Mouse (Mus musculus): ENCODE measurements around the gene Htr6.
A peak's percentile ranks its signal among the peaks of the same experiment; 100 is the strongest.

The Htr6 gene

DNA sequence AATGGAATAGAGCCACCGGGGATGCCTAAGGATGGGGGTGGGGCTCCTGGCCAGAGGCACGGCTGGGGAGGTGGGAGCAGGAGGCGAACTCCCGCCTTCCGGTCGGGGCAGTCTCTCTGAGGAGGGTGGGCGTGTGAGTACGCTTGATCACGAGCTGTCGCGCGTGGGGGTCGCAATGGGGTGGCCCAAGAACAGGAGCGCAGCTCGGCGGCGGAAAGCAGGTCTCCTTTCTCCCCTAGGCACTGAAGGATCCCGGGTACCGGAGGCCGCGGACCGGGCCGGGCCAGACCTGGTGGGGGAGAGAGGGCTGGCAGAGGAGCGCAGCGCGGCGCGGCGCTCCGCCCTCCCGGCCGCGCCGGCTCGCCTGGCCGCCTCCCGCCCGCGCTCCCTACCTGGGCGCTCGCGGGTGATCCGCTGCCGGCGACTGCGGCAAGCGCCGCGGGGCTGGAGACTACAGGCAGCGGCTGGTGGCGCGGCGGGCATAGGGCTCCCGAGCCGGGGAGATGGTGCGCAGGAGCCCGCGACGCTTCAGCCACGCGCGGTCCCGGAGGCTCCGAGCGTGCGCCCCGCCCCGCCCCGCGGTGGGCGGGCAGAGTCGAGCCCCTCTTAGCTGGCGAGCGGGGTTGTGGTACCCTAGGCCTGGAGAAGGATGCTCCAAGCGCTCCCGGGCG, at the start of gene Htr6:
Htr6 (minus strand) TSS at position 530 of the 671 bp plus-strand sequence.
- DNase-seq, result peak in 1 of 2 experiments; percentile 31

DNA sequence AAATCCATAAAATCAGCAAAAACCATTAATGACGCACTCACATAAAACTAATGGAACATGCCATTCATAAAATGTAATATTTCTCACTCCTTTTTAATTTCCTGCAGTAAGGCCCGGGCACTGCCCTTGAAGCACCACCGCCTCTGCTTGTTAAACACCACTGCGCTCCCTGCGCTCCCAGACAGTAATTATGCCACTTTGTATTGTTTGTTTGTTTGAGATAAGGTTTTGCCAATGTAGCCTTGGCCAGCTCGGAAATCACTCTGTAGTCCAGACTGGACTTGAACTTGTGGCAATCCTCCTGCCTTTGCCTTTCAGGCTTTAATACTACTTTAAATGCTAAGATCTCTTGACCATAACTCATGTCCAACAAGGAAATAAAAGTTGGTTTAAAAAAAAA, 49.6 kb upstream of the Htr6 start:
- DNase-seq, result no peak

DNA sequence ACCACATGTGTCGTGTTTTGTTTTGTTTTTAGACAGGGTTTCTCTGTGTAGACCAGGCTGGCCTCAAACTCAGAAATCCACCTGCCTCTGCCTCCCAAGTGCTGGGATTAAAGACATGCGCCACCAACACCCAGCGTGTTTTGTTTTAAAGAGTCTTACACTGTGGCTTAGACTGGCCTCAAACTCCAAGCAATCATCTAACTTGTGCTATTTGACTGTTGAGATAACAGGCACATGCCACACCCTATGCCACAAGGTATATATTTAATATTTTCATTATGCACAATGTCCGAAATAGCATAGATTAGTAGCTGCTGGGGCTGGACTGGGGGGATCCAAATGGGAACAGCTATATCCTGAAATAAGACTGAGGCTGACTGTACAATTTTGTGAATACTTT, 47.2 kb upstream of the Htr6 start:
- DNase-seq, result no peak

DNA sequence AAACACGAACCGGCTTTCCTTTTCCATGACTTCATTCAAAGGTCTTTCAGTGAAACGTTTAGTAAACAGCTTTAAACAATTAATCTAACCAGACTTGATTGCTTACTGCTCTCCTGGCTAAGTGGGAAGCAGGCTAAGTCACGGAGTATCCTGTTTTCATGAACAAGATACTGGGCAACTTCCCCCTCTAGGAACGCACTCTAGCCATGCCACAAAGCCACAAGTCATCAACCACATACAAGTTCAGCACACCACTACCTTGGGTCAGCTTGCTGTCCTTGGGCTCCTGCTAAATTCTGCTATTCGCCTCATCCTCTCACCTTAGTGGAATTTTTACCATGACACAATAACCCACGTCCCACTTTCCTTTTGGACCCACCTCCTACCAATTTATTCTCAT, 45.6 kb upstream of the Htr6 start:
- DNase-seq, result no peak

DNA sequence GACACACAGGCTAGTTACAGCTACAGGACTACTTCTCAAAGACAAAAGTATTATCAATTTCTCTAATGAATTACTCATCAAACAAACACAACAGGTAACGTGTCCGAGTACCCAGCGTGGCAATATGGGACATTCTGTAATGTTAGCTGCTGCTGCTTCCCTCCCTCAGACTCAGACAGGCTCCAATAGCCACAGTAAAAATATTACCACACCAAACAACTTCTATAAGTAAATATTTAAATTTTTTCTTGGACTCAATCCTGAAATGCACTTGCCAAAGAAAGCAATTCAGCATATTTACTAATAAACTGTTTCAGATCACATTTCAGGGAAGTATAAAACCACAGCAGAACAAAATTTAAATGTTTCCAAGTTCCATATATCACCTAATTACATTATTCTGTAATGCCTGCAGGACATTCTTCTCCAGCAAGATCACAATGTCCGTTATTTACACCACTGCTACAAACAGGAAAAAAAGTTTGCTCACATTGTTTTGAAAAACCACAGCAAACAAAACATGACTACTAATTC, 45.0 kb upstream of the Htr6 start:
- no peak for DNase-seq

DNA sequence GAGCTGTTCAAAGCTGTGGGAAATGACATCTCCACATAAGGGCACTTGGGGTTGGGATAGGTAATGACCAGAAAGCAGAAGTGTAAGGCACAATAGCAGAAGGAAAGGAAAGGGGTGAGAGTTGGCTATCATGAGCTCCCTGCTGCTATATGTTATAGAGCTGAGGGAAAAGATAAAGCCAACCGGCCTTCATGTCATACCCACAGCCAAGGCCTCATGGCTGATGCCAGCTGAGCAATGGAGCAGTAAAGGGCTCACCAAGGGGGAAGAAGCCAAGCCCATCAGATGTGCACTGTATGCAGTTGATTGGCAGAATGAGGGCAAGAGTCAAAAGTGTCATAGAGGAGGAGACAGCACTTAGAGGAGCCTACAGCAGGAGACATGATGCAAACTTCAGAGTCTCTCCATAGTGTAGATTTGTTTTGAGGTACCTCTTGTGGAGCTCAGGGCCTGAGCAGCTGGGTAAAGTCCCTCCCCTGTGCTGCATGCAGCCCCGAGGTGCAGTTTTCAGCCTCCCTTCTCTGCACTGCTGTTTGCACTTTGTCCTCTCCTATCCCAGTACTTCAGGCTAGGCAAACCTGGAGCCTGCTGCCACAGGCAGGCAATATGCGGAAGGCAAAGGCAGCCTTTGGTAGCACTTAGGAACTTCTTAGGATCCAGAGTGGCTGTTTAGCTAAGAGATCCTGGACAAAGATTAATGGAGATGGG, 41.1 kb upstream of the Htr6 start:
- DNase-seq, result no peak

DNA sequence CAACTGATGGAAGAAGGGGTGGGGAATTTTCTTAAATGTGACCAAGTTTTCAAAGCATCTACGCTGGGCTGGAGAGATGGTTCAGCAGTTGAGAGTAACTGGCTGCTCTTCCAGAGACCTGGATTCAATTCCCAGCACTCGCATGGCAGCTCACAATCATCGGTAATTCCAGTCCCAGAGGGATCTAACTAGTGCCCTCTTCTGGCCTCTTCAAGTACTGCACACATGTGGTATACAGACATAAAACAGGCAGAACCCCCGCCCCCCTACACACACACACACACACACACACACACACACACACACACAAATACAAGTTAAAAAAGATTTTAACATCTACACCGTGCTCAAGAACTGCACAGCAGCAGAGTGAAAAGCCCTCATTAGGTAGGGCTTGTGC, 40.4 kb upstream of the Htr6 start:
- no peak for DNase-seq

DNA sequence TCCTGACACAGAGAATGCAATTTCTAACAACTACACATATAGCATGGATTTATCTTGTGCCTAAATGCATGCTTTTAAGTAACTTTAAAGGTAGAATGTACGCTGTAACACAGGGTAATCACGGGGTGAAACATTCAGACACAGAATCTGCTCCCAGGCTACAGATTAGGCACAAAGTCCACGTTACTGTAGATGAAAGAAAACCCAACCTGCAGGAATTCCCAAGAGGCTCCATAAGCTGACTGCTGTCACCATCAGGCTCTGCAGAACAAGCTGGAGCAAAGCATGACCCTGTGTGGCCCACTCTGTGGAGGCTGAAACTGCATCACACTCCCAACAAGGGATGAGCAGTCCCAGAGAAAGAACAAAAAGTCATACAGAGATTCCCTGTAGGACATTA, 37.1 kb upstream of the Htr6 start:
- DNase-seq, result no peak

DNA sequence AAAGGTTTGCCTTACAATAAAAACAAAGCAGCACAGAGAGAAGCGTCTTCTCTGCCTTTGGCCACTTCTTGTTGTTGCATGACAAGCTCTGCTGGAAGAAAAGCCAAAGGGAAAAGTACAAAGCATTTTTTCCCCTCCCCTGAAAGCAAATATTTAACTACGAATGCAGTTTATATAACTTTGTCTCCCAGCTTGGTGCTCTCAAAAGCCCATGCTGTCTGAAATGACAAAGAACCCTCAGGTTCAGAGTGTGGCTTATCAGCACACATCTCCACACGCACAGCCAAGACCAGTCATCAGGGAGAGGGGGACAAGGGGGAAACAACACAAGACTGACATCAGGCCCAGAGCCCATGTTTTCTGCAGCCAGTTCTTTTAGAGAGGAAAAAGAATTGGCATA, 36.1 kb upstream of the Htr6 start:
- no peak for DNase-seq

DNA sequence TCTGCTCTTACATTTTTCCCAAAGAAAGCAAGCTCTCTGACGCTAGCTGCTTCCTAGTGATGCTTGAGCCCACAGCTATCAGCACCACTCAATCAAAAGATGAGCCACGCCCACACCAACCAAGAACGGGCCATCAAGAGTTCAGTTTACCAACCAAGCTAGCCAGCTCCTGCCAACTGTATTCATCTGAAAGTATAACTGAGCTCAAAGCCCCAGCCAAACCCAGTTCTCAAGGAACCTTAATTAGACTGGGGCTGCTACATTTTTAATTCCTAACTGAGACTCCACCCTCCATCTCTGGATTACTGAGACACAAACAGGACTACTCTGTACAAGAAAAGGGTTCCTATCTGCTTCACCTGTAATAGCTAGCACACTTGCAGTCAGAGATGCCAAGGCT, 35.5 kb upstream of the Htr6 start:
- no peak for DNase-seq

DNA sequence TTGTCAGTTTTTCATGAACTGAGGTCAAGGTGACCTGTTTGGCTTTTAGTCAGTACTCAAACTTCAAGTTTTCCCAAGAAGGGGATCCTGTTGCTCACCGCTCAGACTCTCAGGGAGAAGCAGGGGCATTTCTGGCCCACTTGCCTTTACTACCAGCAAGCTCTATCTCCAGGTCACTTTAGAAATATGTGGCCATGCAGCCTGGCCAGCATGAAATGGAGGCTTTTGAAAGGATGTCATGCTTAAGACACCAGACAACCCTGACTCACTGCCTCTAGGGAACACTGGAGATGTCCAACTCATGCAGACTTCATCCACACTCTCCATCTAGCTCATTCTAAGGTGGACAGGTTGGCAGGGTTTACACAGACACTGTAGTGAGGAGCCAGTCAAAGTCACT, 30.1 kb upstream of the Htr6 start:
- no peak for DNase-seq

DNA sequence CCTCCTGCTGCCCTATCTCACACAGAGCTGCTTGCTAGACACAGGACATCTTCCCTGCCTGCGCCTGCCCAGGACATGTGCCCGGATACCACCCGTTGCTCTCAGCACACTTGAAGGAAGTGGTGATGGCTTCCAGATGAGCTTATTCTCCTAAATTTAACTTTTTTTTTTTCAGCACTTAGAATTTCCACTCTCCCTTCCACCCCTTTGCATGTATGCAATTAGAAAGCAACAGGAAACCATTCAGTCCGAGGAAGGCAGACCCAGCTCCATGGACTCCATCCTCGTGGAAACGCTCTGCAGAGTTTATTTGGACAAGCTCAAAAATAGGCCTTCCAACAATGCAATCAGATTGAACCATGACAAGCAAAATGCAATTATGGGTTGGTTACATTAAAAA, 26.2 kb upstream of the Htr6 start:
- no peak for DNase-seq

DNA sequence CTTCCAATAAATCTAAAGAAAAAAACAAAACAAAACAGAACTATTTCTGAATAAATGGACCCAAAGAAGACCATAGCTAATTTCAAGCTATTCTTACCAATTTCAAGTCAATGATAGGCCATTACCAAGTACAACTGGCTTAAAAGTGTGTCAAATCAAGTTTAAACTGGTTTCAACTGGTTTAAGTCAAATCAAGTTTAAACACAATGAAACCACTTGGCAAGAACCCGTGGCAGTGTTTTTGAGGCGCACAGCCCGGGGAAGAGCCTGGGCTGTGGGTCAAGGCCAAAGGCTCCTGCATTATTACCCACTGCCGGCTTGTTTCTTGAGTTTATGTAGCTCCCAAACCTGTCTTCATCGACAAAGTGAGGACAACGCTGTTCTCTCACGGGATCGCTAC, 25.0 kb upstream of the Htr6 start:
- DNase-seq, result no peak

DNA sequence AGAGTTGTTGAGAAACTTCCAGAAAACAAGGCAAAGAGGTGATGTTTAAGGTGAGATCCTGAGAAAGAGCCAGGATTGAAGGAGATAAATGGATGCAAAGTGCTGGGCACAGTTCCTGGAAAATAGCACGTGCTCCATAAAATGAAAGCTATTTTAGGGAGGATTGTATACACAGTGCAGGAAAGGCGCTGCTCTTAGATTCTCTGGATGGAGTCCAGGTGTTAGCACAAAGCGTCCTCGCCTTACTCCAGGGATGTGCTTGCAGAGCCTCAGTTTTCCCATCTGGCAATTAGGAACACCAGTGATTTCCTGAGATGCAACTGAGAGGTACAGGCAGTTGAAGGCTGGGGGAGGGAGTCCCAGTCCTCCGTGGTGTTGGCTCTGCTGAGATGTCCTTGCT, 20.8 kb upstream of the Htr6 start:
- no peak for DNase-seq

DNA sequence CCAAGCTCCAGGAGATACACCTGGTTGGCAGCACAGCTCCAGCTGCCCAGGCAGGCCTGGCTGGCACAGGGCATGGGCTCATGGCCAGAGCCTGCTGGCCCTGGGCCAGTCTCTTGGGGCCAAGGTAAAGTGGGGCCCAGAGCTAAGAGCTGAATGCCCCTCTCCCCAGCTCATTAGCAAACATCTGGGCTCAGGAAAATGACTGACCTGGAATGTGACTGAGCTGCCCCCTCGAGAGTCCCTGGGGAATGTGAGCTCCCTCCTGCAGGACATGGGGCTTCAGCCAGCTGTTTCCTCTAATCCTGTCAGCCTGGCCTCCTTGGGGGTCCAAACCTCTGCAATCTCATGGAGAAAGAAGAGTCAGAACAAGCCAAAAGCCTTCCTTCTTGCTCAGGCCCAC, 20.0 kb upstream of the Htr6 start:
- DNase-seq, result no peak

DNA sequence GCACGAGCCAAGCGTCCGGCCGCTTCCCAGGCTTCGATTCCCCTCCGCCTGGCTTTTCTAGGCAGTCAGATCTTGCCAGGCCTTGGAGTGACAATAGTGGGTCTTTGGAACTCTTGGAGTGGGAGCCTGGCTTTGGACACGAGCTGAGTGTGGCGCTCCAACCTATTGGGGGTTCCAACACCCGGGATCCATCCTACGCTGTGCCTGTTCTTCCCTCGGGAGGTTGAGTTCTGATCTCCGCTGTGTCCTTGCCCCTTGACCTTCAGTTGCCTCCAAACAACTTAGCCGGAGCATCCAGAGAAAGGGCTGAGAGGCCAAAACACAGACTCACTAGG, 17.8 kb upstream of the Htr6 start:
- DNase-seq, result no peak

DNA sequence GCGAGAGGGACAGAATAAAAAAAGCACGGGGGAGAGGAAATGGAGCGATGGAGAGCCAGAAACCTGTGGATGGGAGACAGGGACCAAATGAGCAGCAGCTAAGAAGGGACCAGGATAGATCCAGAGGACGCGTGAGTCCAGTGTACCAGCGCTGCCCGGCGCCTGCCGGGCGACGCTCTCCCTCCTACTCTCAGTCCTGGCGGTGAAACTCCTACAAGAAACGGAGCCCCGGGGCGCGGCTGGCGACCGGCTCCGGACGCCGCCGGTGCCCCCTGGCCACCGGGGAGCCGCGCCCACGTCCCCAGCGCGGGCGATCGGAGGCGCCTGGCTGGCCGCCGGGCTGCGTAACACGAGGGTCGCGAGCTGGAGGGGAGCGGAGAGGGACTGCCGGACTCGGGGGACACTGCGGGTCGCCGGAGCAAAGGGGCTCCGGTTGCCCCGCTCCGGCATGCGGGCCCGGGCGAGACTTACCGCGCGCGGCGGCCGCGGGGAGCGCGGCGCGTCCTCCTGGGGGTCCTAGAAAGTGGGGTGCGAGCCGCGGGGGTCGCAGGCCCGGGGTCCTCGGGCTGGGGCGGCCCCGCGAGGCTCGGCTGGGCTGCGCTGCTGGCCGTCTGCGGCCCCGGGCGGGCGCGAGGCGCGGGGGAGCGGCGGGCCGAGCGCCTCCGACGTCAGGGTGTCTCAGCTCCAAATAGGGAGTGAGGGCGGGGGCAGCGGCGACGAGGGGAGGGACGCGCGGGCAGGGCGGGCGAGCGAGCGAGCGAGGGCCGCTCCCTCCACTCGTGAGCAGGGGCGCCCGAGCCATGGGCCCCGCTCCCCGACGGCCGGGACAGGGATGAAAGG, 17.2 kb upstream of the Htr6 start, which contains the start of gene Nbl1:
Nbl1 (minus strand) TSS at position 638 of the 840 bp plus-strand sequence.
- DNase-seq, result no peak

DNA sequence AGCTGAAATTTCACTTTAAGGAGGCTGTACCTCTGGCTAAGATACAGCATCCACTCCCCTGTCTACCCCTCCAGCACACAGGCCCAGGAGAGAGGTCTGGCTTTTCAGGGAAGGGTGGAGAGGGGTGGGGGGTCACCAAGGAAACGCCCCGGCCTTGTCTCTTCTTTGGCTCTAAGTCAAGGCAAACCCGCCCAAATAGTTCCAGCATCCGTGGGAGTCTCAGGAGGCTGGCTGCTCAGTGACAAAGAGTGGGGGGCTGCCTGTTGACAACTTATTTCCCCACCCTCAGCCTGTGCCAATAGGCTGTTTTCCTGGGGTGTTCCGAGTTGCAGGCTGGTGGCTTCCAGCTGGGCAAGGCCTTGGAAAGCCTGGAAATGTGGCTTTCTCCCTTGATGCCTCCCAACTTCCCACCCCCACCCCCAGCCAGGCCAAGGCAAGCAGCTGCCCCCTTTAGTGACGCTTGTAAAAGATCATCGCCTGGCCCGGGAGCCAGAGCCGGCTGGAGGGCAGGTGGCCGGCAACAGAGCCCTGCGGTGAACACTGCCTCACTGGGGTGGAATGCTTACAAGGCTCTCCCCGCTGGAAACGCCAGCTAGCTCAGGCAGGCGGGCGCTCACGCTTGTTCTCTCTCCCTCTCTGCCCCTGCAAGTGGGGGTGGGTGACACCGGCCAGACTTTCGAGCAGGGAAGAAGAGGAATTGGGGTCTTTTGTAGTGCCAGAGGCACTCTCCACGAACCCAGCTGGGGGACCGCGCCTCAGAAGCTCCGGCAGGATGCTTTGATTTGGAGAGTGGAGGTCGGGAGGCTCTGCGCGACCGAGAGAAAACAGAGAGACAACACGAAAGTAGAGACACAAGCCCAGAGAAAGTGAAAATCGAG, 16.3 kb upstream of the Htr6 start:
- DNase-seq, result no peak

DNA sequence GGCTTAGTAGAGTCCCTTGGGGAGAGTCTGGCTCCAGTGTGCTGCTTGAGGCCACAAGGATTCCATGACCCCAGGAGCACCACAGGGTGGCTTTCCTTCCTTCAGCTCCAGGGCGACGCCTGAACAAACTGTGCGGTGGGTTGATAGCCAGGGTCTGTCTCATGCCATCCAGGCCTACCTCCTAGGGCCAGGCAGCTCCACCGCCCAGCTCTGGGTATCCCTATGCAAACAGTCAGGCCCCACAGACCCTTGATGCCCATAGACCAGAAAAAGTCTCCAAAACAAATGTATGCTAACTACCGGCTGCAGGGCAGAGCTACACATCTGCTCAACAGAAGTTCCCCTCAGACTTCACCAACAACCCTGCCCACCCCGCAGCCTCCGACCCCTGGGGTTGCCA, 15.7 kb upstream of the Htr6 start:
- no peak for DNase-seq

DNA sequence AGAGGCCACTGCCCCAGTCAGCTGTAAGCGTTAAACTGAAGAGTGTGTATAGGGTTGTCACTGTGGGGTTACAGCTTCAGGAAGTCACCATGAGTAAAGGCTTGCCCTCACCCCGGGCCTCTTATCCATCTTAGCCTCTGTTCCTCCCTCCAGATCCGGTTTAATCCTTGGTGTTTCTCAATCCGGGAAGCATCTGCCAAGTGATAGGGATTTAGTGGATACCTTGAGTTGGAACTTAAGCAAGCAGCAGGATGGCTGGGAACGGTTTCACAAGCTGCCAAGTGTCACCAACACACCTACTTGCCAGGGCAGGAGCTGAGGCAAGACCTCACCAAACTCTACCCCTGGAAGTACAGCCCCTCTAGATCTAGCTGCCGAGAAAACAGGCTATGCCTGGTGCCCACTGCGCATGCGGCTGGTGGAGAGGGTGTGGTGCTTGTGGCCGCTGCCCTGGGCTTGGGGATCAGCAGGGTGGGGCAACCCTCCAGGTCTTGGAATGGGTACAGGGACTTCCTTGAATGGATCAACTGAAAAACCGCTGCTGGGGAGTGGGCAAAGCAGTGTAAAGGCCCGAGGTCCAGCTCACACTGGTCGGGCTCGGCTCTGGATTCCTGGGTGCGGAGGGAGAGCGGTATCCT, 15.1 kb upstream of the Htr6 start:
- no peak for DNase-seq

DNA sequence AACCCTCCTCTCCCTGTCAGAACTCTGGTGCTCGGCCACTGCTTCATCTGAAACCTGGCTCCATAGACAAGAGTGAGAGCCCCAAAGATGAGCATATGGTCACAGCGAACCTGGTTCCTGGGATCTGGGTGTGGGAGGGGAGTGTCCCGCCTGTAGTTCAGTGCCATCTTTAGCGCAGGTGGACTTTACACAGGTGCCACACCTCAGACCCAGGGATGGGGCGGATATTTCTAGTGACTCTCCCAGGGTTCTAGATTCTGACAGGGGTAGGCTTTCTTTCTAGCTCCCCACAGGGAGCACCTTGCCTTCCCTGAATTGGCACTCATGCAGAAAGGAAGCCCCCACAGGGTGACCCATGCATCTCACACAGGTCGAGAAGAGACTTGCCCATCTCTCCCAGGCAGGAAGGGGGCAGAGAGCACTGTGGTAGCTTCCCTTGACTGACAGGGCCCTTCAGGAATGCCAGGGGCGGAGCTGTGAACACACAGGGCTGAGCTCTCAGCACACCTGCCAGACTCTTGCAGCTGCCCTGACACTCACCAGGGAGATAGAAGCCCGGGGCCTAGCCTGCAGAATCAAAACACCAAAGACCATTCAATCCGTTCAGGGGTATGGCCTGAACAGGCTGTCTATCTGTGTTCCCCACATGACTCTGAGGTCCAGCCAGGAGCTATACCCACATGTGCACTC, 13.8 kb upstream of the Htr6 start:
- DNase-seq, result no peak

DNA sequence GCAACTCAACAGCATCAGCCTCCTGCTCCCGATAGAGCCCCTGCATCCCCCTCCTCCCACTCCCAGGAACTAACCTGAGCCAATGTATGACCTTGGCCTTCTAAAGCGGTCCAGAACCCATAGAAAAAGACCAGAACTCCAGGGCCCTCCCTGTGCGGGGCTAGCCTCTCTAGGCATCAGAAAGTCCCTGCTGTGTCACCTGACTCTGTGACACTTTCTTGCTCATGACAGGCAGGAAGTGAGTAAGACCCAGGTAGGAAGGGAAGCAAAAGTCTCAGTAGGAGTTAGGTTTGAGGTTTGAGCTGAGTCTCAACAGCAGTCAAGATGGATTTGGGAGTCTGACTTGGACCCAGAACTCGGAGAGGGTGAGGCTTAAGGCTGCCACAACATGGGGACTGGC, 11.6 kb upstream of the Htr6 start:
- DNase-seq, result no peak
